9 mouse cellular contexts compared by ENCODE assay signal in genomic region chr12:117345088-117345977, GRCm38 (mm10).
DNase-seq lines count a peak whose midpoint lies in the region; ATAC-seq lines count a peak whose summit lies in the region.
"Had no signal": no experiment of that assay in that cellular context is flagged by ENCODE, and none has a peak within 500 bp of the region (broad histone marks: within the 10 kb centered on the region; RNA-seq: fewer than 3 reads in every experiment).

No protein-coding gene starts in this region.

- H3K9me3 ChIP-seq in heart, embryonic 13.5 days, result no peaks in the 10 kb centered on the region
- no peaks in the 10 kb centered on the region for H3K9me3 ChIP-seq in embryonic facial prominence, embryonic 15.5 days (replicated peaks)
- no peaks in the 10 kb centered on the region for H3K9me3 ChIP-seq in midbrain, embryonic 11.5 days (ENCODE audit: control insufficient read depth, low read length)
- H3K9me3 ChIP-seq: megakaryocyte, embryonic 14.5 days had no signal

- H3K4me3 ChIP-seq in heart, embryonic 13.5 days, result no peak overlapping the region
- no peak overlapping the region for H3K4me3 ChIP-seq in embryonic facial prominence, embryonic 15.5 days (replicated peaks)
- H3K4me3 ChIP-seq in midbrain, embryonic 11.5 days (ENCODE audit: low read depth, low read length), result peak overlapping the region; percentile 23
- H3K4me3 ChIP-seq: megakaryocyte, embryonic 14.5 days had no signal

- no peaks in the 10 kb centered on the region for H3K36me3 ChIP-seq in heart, embryonic 13.5 days
- H3K36me3 ChIP-seq in embryonic facial prominence, embryonic 15.5 days, result no peaks in the 10 kb centered on the region
- no peaks in the 10 kb centered on the region for H3K36me3 ChIP-seq in midbrain, embryonic 11.5 days (ENCODE audit: control insufficient read depth, insufficient read depth, low read length)

- intact Hi-C loops in heart, postnatal 25 days (cut with DNase I), result no loop called here

- peaks cover 28% of the 10 kb centered on the region for H3K4me1 ChIP-seq in heart, embryonic 13.5 days
- peaks cover 9% of the 10 kb centered on the region; the same call in 1 of the 2 replicates for H3K4me1 ChIP-seq in embryonic facial prominence, embryonic 15.5 days
- peaks cover 64% of the 10 kb centered on the region for H3K4me1 ChIP-seq in midbrain, embryonic 11.5 days (ENCODE audit: control insufficient read depth, insufficient read depth, low read length)

- H3K27ac ChIP-seq in heart, embryonic 13.5 days (replicated peaks), result no peak overlapping the region
- no peak overlapping the region for H3K27ac ChIP-seq in embryonic facial prominence, embryonic 15.5 days (replicated peaks)
- peak overlapping the region; percentile 98 for H3K27ac ChIP-seq in midbrain, embryonic 11.5 days (ENCODE audit: low read depth, low read length)

- peak overlapping the region; percentile 36 for H3K4me2 ChIP-seq in heart, embryonic 13.5 days
- peak overlapping the region; percentile 28; the same call in 1 of the 2 replicates for H3K4me2 ChIP-seq in embryonic facial prominence, embryonic 15.5 days (replicated peaks)
- peak overlapping the region; percentile 53 for H3K4me2 ChIP-seq in midbrain, embryonic 11.5 days

- 0 out of 2 replicates have a peak, but pooled peaks cover 10% of the 10 kb centered on the region for H3K27me3 ChIP-seq in heart, embryonic 13.5 days (replicated peaks)
- no peaks in the 10 kb centered on the region for H3K27me3 ChIP-seq in embryonic facial prominence, embryonic 15.5 days
- no peaks in the 10 kb centered on the region for H3K27me3 ChIP-seq in midbrain, embryonic 11.5 days (ENCODE audit: control insufficient read depth, insufficient read depth, low read length)

- WGBS in heart, embryonic 13.5 days, result 27% methylated on average over 20 of the region's 20 CpGs
- WGBS in embryonic facial prominence, embryonic 15.5 days, result 24% methylated on average over 20 of the region's 20 CpGs
- 10% methylated on average over 20 of the region's 20 CpGs for WGBS in midbrain, embryonic 11.5 days

- no peak overlapping the region for H3K9ac ChIP-seq in heart, embryonic 13.5 days
- H3K9ac ChIP-seq in embryonic facial prominence, embryonic 15.5 days, result no peak overlapping the region
- H3K9ac ChIP-seq in midbrain, embryonic 11.5 days (ENCODE audit: low read length), result peak overlapping the region; percentile 45

- ATAC-seq in heart, embryonic 13.5 days (ENCODE audit: extremely low read depth, insufficient number of reproducible peaks, low FRiP score, low TSS enrichment), result no peak
- no peak for ATAC-seq in embryonic facial prominence, embryonic 15.5 days (ENCODE audit: insufficient number of reproducible peaks, low FRiP score, low TSS enrichment, low read depth)
- ATAC-seq in midbrain, embryonic 11.5 days (ENCODE audit: low FRiP score), result peak; percentile 94

- DNase-seq in heart, postnatal 25 days (ENCODE audit: low spot score), result no peak
- DNase-seq in layer of hippocampus, adult 18-20 months (ENCODE audit: low spot score in 2 of 2), result peak; percentile 81 to 90
- DNase-seq in midbrain, embryonic 11.5 days (ENCODE audit: low spot score, missing footprints), result peak; percentile 98
- peak; percentile 90 for DNase-seq in telencephalon, adult 2 months (ENCODE audit: low read depth, low spot score)
- no peak for DNase-seq in gastrocnemius, postnatal 10 days
- DNase-seq in liver, result no peak

Comparison
In these comparisons a context has a peak if more than half of its experiments do, and no peak if none do; other contexts are left out.
1. DNase-seq: peak in layer of hippocampus, adult 18-20 months (2 of 2), midbrain, embryonic 11.5 days (single experiment) and telencephalon, adult 2 months (single experiment); none in heart, postnatal 25 days (single experiment), gastrocnemius, postnatal 10 days (single experiment) and liver (single experiment).
2. Peak in every context shown above with its lines, with median percentiles within 50 percentile points of each other: H3K4me2 ChIP-seq.